Mouse (Mus musculus): ENCODE results near the gene 3110009E18Rik. TPM values are rescaled to one million over a fixed set of nuclear protein-coding genes. Genes with fewer than 3 reads are reported as not detected.

Gene 3110009E18Rik
- total and polyA plus RNA-seq, 3 experiments: 15.1 to 16.5 TPM; not detected in 1

GRCm38 (mm10) chr1:120146994-120147393 is 26.0 kb downstream of the 3110009E18Rik start:
- Histone ChIP-seq H3K27me3 (ENCODE audit: control insufficient read depth in 1 of 2, insufficient read depth in 2 of 2, low read length in 2 of 2) (no peaks in the 10 kb centered on the region), H3K9me3 (replicated peaks; ENCODE audit: insufficient read depth, low read length) (no peaks in the 10 kb centered on the region), H3K36me3 (ENCODE audit: control insufficient read depth in 1 of 2, insufficient read depth in 2 of 2, low read length in 2 of 2) (no peaks in the 10 kb centered on the region; a peak in 1 of 4 replicates), H3K79me2 (ENCODE audit: control insufficient read depth, insufficient read depth, low read length, poor library complexity) (no peaks in the 10 kb centered on the region), H3K27ac (ENCODE audit: control insufficient read depth, low read depth, low read length) (no peak overlapping the region), H3K9ac (ENCODE audit: control insufficient read depth, low read depth, low read length, poor library complexity, severe bottlenecking) (no peak overlapping the region), H3K4me3 (ENCODE audit: control insufficient read depth in 1 of 2, insufficient read depth in 1 of 2, low read depth in 2 of 2, low read length in 2 of 2) (no peak overlapping the region), H3K4me1 (ENCODE audit: control insufficient read depth in 1 of 2, insufficient read depth in 2 of 2, low read length in 2 of 2) (no peaks in the 10 kb centered on the region)
- no peak for TF ChIP-seq MXI1 (IDR thresholded peaks at IDR 0.05; ENCODE audit: low read depth, low read length)
- TF ChIP-seq SMC3 (IDR thresholded peaks at IDR 0.05; ENCODE audit: low read depth, low read length): peak; percentile 51
- TF ChIP-seq MAX (IDR thresholded peaks at IDR 0.05; ENCODE audit: low read length): no peak
- TF ChIP-seq SIN3A (IDR thresholded peaks at IDR 0.05; ENCODE audit: low read length): no peak
- TF ChIP-seq GABPA (IDR thresholded peaks at IDR 0.05; ENCODE audit: low read depth, low read length): no peak
- no peak for TF ChIP-seq HCFC1 (IDR thresholded peaks at IDR 0.05; ENCODE audit: low read depth, low read length)
- TF ChIP-seq MYB (IDR thresholded peaks at IDR 0.05; ENCODE audit: low read depth, low read length): no peak
- TF ChIP-seq KAT2A (conservative IDR thresholded peaks at IDR 0.05; ENCODE audit: low read depth, low read length): no peak
- TF ChIP-seq ETS1 (IDR thresholded peaks at IDR 0.05; ENCODE audit: low read depth, low read length): no peak
- TF ChIP-seq RAD21 (IDR thresholded peaks at IDR 0.05; ENCODE audit: low read depth, low read length): peak; percentile 48
- TF ChIP-seq ZC3H11A (IDR thresholded peaks at IDR 0.05; ENCODE audit: low read depth, low read length): 0 out of 2 replicates have a peak, but pooled peaks have one; percentile 23
- no peak for TF ChIP-seq NRF1 (IDR thresholded peaks at IDR 0.05; ENCODE audit: insufficient read depth, low read depth, low read length, poor library complexity, severe bottlenecking)
- TF ChIP-seq UBTF (IDR thresholded peaks at IDR 0.05; ENCODE audit: borderline replicate concordance, insufficient read depth, low read depth, low read length): no peak
- TF ChIP-seq CTCF (IDR thresholded peaks at IDR 0.05 in 2 of 3, conservative IDR thresholded peaks at IDR 0.05 in 1 of 3; ENCODE audit: control insufficient read depth in 1 of 3, insufficient read depth in 1 of 3, low read depth in 2 of 3, low read length in 3 of 3, poor library complexity in 1 of 3, severe bottlenecking in 1 of 3): peak in 2 of 3 experiments; percentile 23 to 55; a peak in 4 of 6 replicates
- no peak for TF ChIP-seq MAFK (IDR thresholded peaks at IDR 0.05; ENCODE audit: borderline replicate concordance, low read depth, low read length)
- no peak for TF ChIP-seq EP300 (IDR thresholded peaks at IDR 0.05; ENCODE audit: low read depth in 1 of 2, low read length in 2 of 2)
- TF ChIP-seq POLR2AphosphoS2 (IDR thresholded peaks at IDR 0.05; ENCODE audit: low read length): no peak
- no peak for TF ChIP-seq GATA1 (IDR thresholded peaks at IDR 0.05; ENCODE audit: low read depth, low read length)
- TF ChIP-seq BHLHE40 (IDR thresholded peaks at IDR 0.05; ENCODE audit: borderline replicate concordance, low read depth, low read length): no peak
- no peak for TF ChIP-seq MEF2A (IDR thresholded peaks at IDR 0.05; ENCODE audit: extremely low read depth, insufficient replicate concordance, low read depth, low read length, poor library complexity, severe bottlenecking)
- DNase-seq (ENCODE audit: low read depth, low spot score): peak; percentile 54

- H3K36me3 ChIP-seq (ENCODE audit: control insufficient read depth in 1 of 2, insufficient read depth in 2 of 2, low read length in 2 of 2): no peaks in the 10 kb centered on the region; a peak in 1 of 4 replicates
- no peak for TF ChIP-seq ETS1 (IDR thresholded peaks at IDR 0.05; ENCODE audit: low read depth, low read length)
- TF ChIP-seq MAX (IDR thresholded peaks at IDR 0.05; ENCODE audit: low read length): no peak
- TF ChIP-seq TBP (IDR thresholded peaks at IDR 0.05; ENCODE audit: low read depth, low read length): no peak
- no peak for TF ChIP-seq MYC (IDR thresholded peaks at IDR 0.05; ENCODE audit: low read depth, low read length)
- no peak for TF ChIP-seq SIN3A (IDR thresholded peaks at IDR 0.05; ENCODE audit: low read length)
- TF ChIP-seq ZC3H11A (IDR thresholded peaks at IDR 0.05; ENCODE audit: low read depth, low read length): peak; percentile 41
- TF ChIP-seq CTCF (IDR thresholded peaks at IDR 0.05 in 2 of 3, conservative IDR thresholded peaks at IDR 0.05 in 1 of 3; ENCODE audit: control insufficient read depth in 1 of 3, insufficient read depth in 1 of 3, low read depth in 2 of 3, low read length in 3 of 3, poor library complexity in 1 of 3, severe bottlenecking in 1 of 3): peak; percentile 46 to 66 (median 59)
- TF ChIP-seq MAFK (IDR thresholded peaks at IDR 0.05; ENCODE audit: borderline replicate concordance, low read depth, low read length): no peak
- peak; percentile 67 for TF ChIP-seq RAD21 (IDR thresholded peaks at IDR 0.05; ENCODE audit: low read depth, low read length)
- TF ChIP-seq CHD1 (IDR thresholded peaks at IDR 0.05; ENCODE audit: low read depth, low read length): no peak
- peak; percentile 60 for TF ChIP-seq SMC3 (IDR thresholded peaks at IDR 0.05; ENCODE audit: low read depth, low read length)
- no peak overlapping the region for H3K9ac ChIP-seq (ENCODE audit: control insufficient read depth, low read depth, low read length, poor library complexity, severe bottlenecking)
- no peaks in the 10 kb centered on the region for H3K79me2 ChIP-seq (ENCODE audit: control insufficient read depth, insufficient read depth, low read length, poor library complexity)
- no peaks in the 10 kb centered on the region for H3K27me3 ChIP-seq (ENCODE audit: control insufficient read depth in 1 of 2, insufficient read depth in 2 of 2, low read length in 2 of 2)
- H3K27ac ChIP-seq (ENCODE audit: control insufficient read depth, low read depth, low read length): no peak overlapping the region
- no peaks in the 10 kb centered on the region for H3K9me3 ChIP-seq (replicated peaks; ENCODE audit: insufficient read depth, low read length)
- no peak overlapping the region for H3K4me3 ChIP-seq (ENCODE audit: control insufficient read depth in 1 of 2, insufficient read depth in 1 of 2, low read depth in 2 of 2, low read length in 2 of 2)
- peak; percentile 66 for DNase-seq (ENCODE audit: low read depth, low spot score)
- no peaks in the 10 kb centered on the region for H3K4me1 ChIP-seq (ENCODE audit: control insufficient read depth in 1 of 2, insufficient read depth in 2 of 2, low read length in 2 of 2)
Measured at GRCm38 (mm10) chr1:120154232-120154631, 33.2 kb downstream of the 3110009E18Rik start.
